Mouse (Mus musculus): ENCODE data around the gene Hoxb5.

The Hoxb5 gene

GRCm38 (mm10) chr11:96319071-96319902 is 16.2 kb downstream of the Hoxb5 start:
- DNase-seq (ENCODE audit: low read depth), result no peak

- DNase-seq (ENCODE audit: low read depth), result no peak
These were observed 16.8 kb downstream of the Hoxb5 start for GRCm38 (mm10) chr11:96319910-96320309.

GRCm38 (mm10) chr11:96320688-96321087 is 17.6 kb downstream of the Hoxb5 start:
- no peak for DNase-seq (ENCODE audit: low read depth)

GRCm38 (mm10) chr11:96321846-96322245 is 18.7 kb downstream of the Hoxb5 start:
- no peak for DNase-seq (ENCODE audit: low read depth)

GRCm38 (mm10) chr11:96322738-96323137 is 19.6 kb downstream of the Hoxb5 start:
- no peak for DNase-seq (ENCODE audit: low read depth)

- DNase-seq (ENCODE audit: low read depth), result no peak
These were observed 20.0 kb downstream of the Hoxb5 start, which contains the start of gene Hoxb3 for GRCm38 (mm10) chr11:96323154-96323553. Gene Hoxb3 (plus strand): TSS chr11:96323326.

- no peak for DNase-seq (ENCODE audit: low read depth)
These were observed 21.0 kb downstream of the Hoxb5 start for GRCm38 (mm10) chr11:96324125-96324524.

GRCm38 (mm10) chr11:96324965-96325364 is 21.8 kb downstream of the Hoxb5 start:
- DNase-seq (ENCODE audit: low read depth), result no peak

- no peak for DNase-seq (ENCODE audit: low read depth)
These were observed 22.6 kb downstream of the Hoxb5 start for GRCm38 (mm10) chr11:96325747-96326212.

- no peak for DNase-seq (ENCODE audit: low read depth)
These were observed 23.6 kb downstream of the Hoxb5 start for GRCm38 (mm10) chr11:96326705-96327104.

GRCm38 (mm10) chr11:96327122-96327521 is 24.0 kb downstream of the Hoxb5 start:
- DNase-seq (ENCODE audit: low read depth), result no peak

- no peak for DNase-seq (ENCODE audit: low read depth)
These were observed 24.6 kb downstream of the Hoxb5 start for GRCm38 (mm10) chr11:96327750-96328149.

- DNase-seq (ENCODE audit: low read depth), result no peak
These were observed 25.5 kb downstream of the Hoxb5 start for GRCm38 (mm10) chr11:96328605-96329004.

GRCm38 (mm10) chr11:96332105-96332504 is 29.0 kb downstream of the Hoxb5 start:
- DNase-seq (ENCODE audit: low read depth), result no peak

- no peak for DNase-seq (ENCODE audit: low read depth)
These were observed 29.5 kb downstream of the Hoxb5 start for GRCm38 (mm10) chr11:96332618-96333032.

- DNase-seq (ENCODE audit: low read depth), result no peak
These were observed 30.3 kb downstream of the Hoxb5 start for GRCm38 (mm10) chr11:96333241-96334001.

- no peak for DNase-seq (ENCODE audit: low read depth)
These were observed 30.8 kb downstream of the Hoxb5 start for GRCm38 (mm10) chr11:96334002-96334364.

GRCm38 (mm10) chr11:96334998-96335397 is 31.9 kb downstream of the Hoxb5 start:
- no peak for DNase-seq (ENCODE audit: low read depth)

GRCm38 (mm10) chr11:96336597-96336996 is 33.5 kb downstream of the Hoxb5 start:
- DNase-seq (ENCODE audit: low read depth), result no peak

GRCm38 (mm10) chr11:96337026-96337425 is 33.9 kb downstream of the Hoxb5 start:
- no peak for DNase-seq (ENCODE audit: low read depth)

GRCm38 (mm10) chr11:96338957-96339855 is 36.1 kb downstream of the Hoxb5 start:
- DNase-seq (ENCODE audit: low read depth), result no peak

All from c-Kit-positive CD71-positive TER-119-negative erythroid progenitor cells, embryonic 14.5 days (primary cell).